8 mouse cellular contexts compared by ENCODE assay signal in the genomic region with DNA sequence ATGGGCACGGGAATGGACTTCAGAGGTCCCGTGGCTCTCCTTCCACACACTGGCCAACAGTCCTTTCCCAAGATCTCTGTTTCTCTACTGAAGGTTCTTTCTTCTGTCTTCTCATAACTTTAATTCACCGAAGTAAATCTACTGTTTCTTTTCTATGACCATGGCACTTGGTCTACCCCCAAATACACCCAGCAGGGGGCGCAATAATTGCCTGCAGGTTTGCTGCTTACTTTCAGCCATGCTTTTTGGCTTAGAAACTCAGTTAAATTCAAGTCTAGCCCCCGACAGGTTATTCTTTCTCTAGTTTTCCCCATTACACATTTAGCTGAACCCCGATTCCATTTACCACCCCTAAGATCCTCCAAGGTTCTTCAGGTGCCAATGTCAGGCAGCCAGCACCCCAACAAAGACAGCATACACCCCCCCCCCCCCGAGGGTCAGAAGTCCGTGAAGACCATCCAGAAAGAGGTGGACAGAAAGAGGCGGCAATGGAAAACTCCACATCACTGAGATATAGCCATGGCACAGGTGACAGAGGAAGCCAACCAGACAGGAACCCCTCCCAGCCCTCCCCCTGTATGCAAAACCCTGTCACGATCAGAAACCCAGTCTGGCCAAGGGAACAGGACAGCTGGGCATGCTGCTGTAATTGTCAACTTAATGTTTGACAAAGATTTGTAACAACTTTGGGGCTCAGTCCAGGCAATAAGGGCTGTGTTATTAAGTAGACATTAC. TPM values are rescaled to one million over a fixed set of nuclear protein-coding genes. Genes with fewer than 3 reads are reported as not detected.
DNase-seq lines count a peak whose midpoint lies in the region; ATAC-seq and TF ChIP-seq lines count a peak whose summit lies in the region.
"Had no signal": no experiment of that assay in that cellular context is flagged by ENCODE, and none has a peak within 500 bp of the region (broad histone marks: within the 10 kb centered on the region; RNA-seq: fewer than 3 reads in every experiment).

No protein-coding gene starts in this region.

- ATAC-seq in liver, postnatal 0 days = no peak

- H3K27me3 ChIP-seq in liver, postnatal 0 days (ENCODE audit: insufficient read depth, low read length) = no peaks in the 10 kb centered on the region

- no peaks in the 10 kb centered on the region for H3K9me3 ChIP-seq in ES-E14 (ENCODE audit: control insufficient read depth, insufficient read depth, low read depth, low read length)
- no peaks in the 10 kb centered on the region for H3K9me3 ChIP-seq in liver, postnatal 0 days (ENCODE audit: low read length)

- no peak overlapping the region for H3K9ac ChIP-seq in ES-E14 (ENCODE audit: insufficient read depth, low read depth, low read length, poor library complexity, severe bottlenecking)
- no peak overlapping the region for H3K9ac ChIP-seq in liver, postnatal 0 days (replicated peaks)

- H3K4me3 ChIP-seq in ES-E14 (ENCODE audit: insufficient read depth in 1 of 2, low read depth in 1 of 2, low read length in 2 of 2, poor library complexity in 1 of 2, severe bottlenecking in 1 of 2) = no peak overlapping the region
- no peak overlapping the region for H3K4me3 ChIP-seq in gastrocnemius, adult 2 months
- no peak overlapping the region for H3K4me3 ChIP-seq in liver, postnatal 0 days (ENCODE audit: low read depth, low read length)

- in situ Hi-C loops in ES-E14 (cut with MboI; ENCODE audit: low sequenced_read_pairs in 2 of 2, unreplicated experiment in 2 of 2) = no loop called here

- DNase-seq in layer of hippocampus, postnatal 25 days (ENCODE audit: extremely low spot score in 1 of 2, low spot score in 1 of 2) = peak; percentile 16 to 72
- DNase-seq in layer of hippocampus, adult 9-11 months = no peak
- DNase-seq in ES-E14 (ENCODE audit: low read depth, low spot score) = peak; percentile 37
- peak; percentile 13 for DNase-seq in adrenal gland, adult 8-10 months
- peak; percentile 67 for DNase-seq in gastrocnemius, adult 2 months
- peak; percentile 69 for DNase-seq in liver, postnatal 0 days
- peak; percentile 50 to 58 for DNase-seq in spleen, postnatal 36 days (ENCODE audit: low spot score in 2 of 2)

- H3K27ac ChIP-seq in ES-E14 (ENCODE audit: insufficient read depth, low read depth, low read length, poor library complexity, severe bottlenecking) = no peak overlapping the region
- H3K27ac ChIP-seq in gastrocnemius, adult 2 months = no peak overlapping the region
- H3K27ac ChIP-seq in liver, postnatal 0 days (ENCODE audit: low read depth) = no peak overlapping the region
- H3K27ac ChIP-seq: macrophage had no signal

- WGBS in liver, postnatal 0 days (ENCODE audit: insufficient replicate concordance) = 73% methylated on average over 10 of the region's 10 CpGs

- TF ChIP-seq CTCF in gastrocnemius, adult 2 months (IDR thresholded peaks at IDR 0.05) = peak; percentile 77
- peak; percentile 70 for TF ChIP-seq CTCF in liver, postnatal 0 days (IDR thresholded peaks at IDR 0.05; ENCODE audit: low read depth)

- intact Hi-C loops in gastrocnemius, adult 2 months (cut with DNase I) = loop anchor here (2.0 kb wide), 1 partner anchor 186 kb away; no protein-coding TSS in a partner anchor

- H3K4me2 ChIP-seq in liver, postnatal 0 days (ENCODE audit: low read depth, low read length) = no peak overlapping the region

- TF ChIP-seq EP300 in liver, postnatal 0 days (IDR thresholded peaks at IDR 0.05; ENCODE audit: low read depth) = no peak

- no peaks in the 10 kb centered on the region for H3K4me1 ChIP-seq in ES-E14 (ENCODE audit: control insufficient read depth in 2 of 2, insufficient read depth in 2 of 2, low read length in 2 of 2, poor library complexity in 1 of 2)
- H3K4me1 ChIP-seq in liver, postnatal 0 days (ENCODE audit: insufficient read depth) = no peaks in the 10 kb centered on the region

- H3K36me3 ChIP-seq in ES-E14 (ENCODE audit: control insufficient read depth, insufficient read depth, low read length, poor library complexity, severe bottlenecking) = no peaks in the 10 kb centered on the region; the same call in 1 of the 2 replicates
- H3K36me3 ChIP-seq in liver, postnatal 0 days (replicated peaks; ENCODE audit: insufficient read depth, low read length) = no peaks in the 10 kb centered on the region

TF ChIP-seq in ES-E14, 5 proteins besides CTCF, POLR2A, EP300 and RAD21:
- TF ChIP-seq ZNF384 (IDR thresholded peaks at IDR 0.05; ENCODE audit: low read depth, low read length) (no peak), ZC3H11A (IDR thresholded peaks at IDR 0.05; ENCODE audit: borderline replicate concordance, low read depth, low read length) (peak; percentile 44; the same call in 1 of the 2 replicates), MAFK (IDR thresholded peaks at IDR 0.05; ENCODE audit: insufficient read depth, low read depth, low read length) (no peak)

RNA-seq across cellular contexts. Expression of a gene that starts 18.6 kb away (rescaled TPM):
- 10 to 100 TPM; 56.6 to 63.4 TPM for total RNA-seq in layer of hippocampus, postnatal 25 days (2021)
- 66.5 and 78.2 TPM in 2 replicates for total RNA-seq in ES-E14 (2012; rRNA removed)
- 10 to 100 TPM; 72.8 to 82.8 (median 77.7) TPM for total RNA-seq in adrenal gland, adult 8-10 months (2022)
- total RNA-seq in gastrocnemius, adult 2 months (2021) = 10 to 100 TPM; 14.2 to 16.6 TPM
- polyA plus RNA-seq in liver, postnatal 0 days (2015; fragmentation: Nextera tagmentation; extraction: Ambion mirVana) = 77.0 and 78.6 TPM in 2 replicates

RNA-seq across cellular contexts. Expression of a gene that starts 18.6 kb away (rescaled TPM):
- 10 to 100 TPM; 53.9 to 57.3 TPM for total RNA-seq in layer of hippocampus, postnatal 25 days (2021)
- 36.0 and 38.6 TPM in 2 replicates for total RNA-seq in ES-E14 (2012; rRNA removed)
- total RNA-seq in adrenal gland, adult 8-10 months (2022) = 100 to 1,000 TPM in 3 of 4 experiments, 10 to 100 TPM in 1; 90.0 to 125 (median 111) TPM
- total RNA-seq in gastrocnemius, adult 2 months (2021) = 10 to 100 TPM; 81.0 to 88.5 TPM
- 19.6 and 23.0 TPM in 2 replicates for polyA plus RNA-seq in liver, postnatal 0 days (2015; fragmentation: Nextera tagmentation; extraction: Ambion mirVana)
